Mouse (Mus musculus): ENCODE results near the gene Birc7.

- TF ChIP-seq POLR2A (IDR thresholded peaks at IDR 0.05; ENCODE audit: low read depth, low read length) (no peak), CTCF (IDR thresholded peaks at IDR 0.05; ENCODE audit: extremely low read depth, insufficient read depth, insufficient read length, insufficient replicate concordance) (no peak)
Measured at GRCm38 (mm10) chr2:180966092-180966882, 37.5 kb downstream of the Birc7 start.
